Mouse (Mus musculus) heart, embryonic 11.5 days (tissue): ENCODE results near the gene Setd5. TPM values are rescaled to one million over a fixed set of nuclear protein-coding genes. Genes with fewer than 3 reads are reported as not detected.

Experiments used
- ATAC-seq: fragments of 200-750 bp; cut with Nextera tagmentation; replicated peaks from 2 replicates; pipeline ENCODE4 v1.8.0; 2017; ENCODE audit warnings: moderate library complexity; ENCODE audit not compliant: insufficient number of reproducible peaks, low FRiP score, low TSS enrichment
- H3K27ac ChIP-seq: fragments of 300-500 bp; sonication (generic); 2 replicates; pipeline ENCODE4 v1.5.1; 2014; ENCODE audit warnings: mild to moderate bottlenecking, low read depth, low read length
- H3K27me3 ChIP-seq: fragments of 300-500 bp; sonication (generic); 2 replicates; pipeline ENCODE4 v1.6.1; 2014; ENCODE audit warnings: mild to moderate bottlenecking, low read length, mixed read lengths; ENCODE audit not compliant: control insufficient read depth, insufficient read depth
- H3K36me3 ChIP-seq: fragments of 300-500 bp; sonication (generic); 2 replicates; pipeline ENCODE4 v1.6.1; 2014; ENCODE audit warnings: mild to moderate bottlenecking, low read length, moderate library complexity, mixed read lengths; ENCODE audit not compliant: control insufficient read depth, insufficient read depth
- H3K4me1 ChIP-seq: fragments of 300-500 bp; sonication (generic); 2 replicates; pipeline ENCODE4 v1.6.1; 2014; ENCODE audit warnings: low read length; ENCODE audit not compliant: control insufficient read depth, insufficient read depth
- H3K4me2 ChIP-seq: fragments of 300-500 bp; sonication (generic); 2 replicates; pipeline ENCODE4 v1.6.1; 2014; ENCODE audit warnings: mild to moderate bottlenecking, moderate library complexity
- H3K4me3 ChIP-seq: fragments of 300-500 bp; sonication (generic); 2 replicates; pipeline ENCODE4 v1.5.1; 2014; ENCODE audit warnings: low read depth, low read length
- H3K9ac ChIP-seq: fragments of 300-500 bp; sonication (generic); 2 replicates; pipeline ENCODE4 v1.6.1; 2014; ENCODE audit warnings: mild to moderate bottlenecking, low read depth, low read length, moderate library complexity
- H3K9me3 ChIP-seq: fragments of 300-500 bp; sonication (generic); replicated peaks from 2 replicates; pipeline ENCODE4 v1.6.1; 2016; ENCODE audit warnings: low read length; ENCODE audit not compliant: control insufficient read depth
- WGBS: fragments of 180-500 bp; shearing (Covaris S2); extraction: QIAGEN DNeasy Blood & Tissue Kit; methylation state at CpG from one replicate; pipeline ENCODE4 v1.1.7; 2014; ENCODE audit not compliant: insufficient replicate concordance; 5-methylcytosine and 5-hydroxymethylcytosine counted together
- polyA plus RNA-seq: library from polyadenylated mRNA; unstranded; fragments of >200 nt; fragmentation: Nextera tagmentation; extraction: Ambion mirVana; gene quantifications from 2 replicates; pipeline ENCODE4 v1.2.1, GENCODE M21; 2014

Setd5 gene
- polyA plus RNA-seq, 1 experiment from 2014 or later, result 86.9 TPM

GRCm38 (mm10) chr6:113084590-113084989 is 7.4 kb downstream of the Setd5 start:
- H3K4me1 ChIP-seq, result peaks cover 21% of the 10 kb centered on the region
- ATAC-seq, result no peak
- H3K9ac ChIP-seq, result no peak overlapping the region
- no peak overlapping the region for H3K27ac ChIP-seq
- no peak overlapping the region for H3K4me3 ChIP-seq
- H3K27me3 ChIP-seq, result no peaks in the 10 kb centered on the region
- no peaks in the 10 kb centered on the region for H3K36me3 ChIP-seq
- WGBS, result 70% methylated on average over 4 of the region's 4 CpGs
- H3K4me2 ChIP-seq, result no peak overlapping the region
- no peaks in the 10 kb centered on the region for H3K9me3 ChIP-seq

- H3K27me3 ChIP-seq, result no peaks in the 10 kb centered on the region
- no peaks in the 10 kb centered on the region for H3K36me3 ChIP-seq
- H3K4me1 ChIP-seq, result 0 out of 2 replicates have a peak, but pooled peaks cover 2% of the 10 kb centered on the region
- H3K9me3 ChIP-seq, result no peaks in the 10 kb centered on the region
- no peak overlapping the region for H3K4me3 ChIP-seq
- H3K27ac ChIP-seq, result no peak overlapping the region
- ATAC-seq, result no peak
- 86% methylated on average over 3 of the region's 3 CpGs for WGBS
- H3K9ac ChIP-seq, result no peak overlapping the region
- no peak overlapping the region for H3K4me2 ChIP-seq
These were observed 16.0 kb downstream of the Setd5 start for GRCm38 (mm10) chr6:113093206-113093605.

- H3K9me3 ChIP-seq, result no peaks in the 10 kb centered on the region
- H3K4me2 ChIP-seq, result no peak overlapping the region
- no peak overlapping the region for H3K27ac ChIP-seq
- no peak for ATAC-seq
- H3K27me3 ChIP-seq, result no peaks in the 10 kb centered on the region
- no peak overlapping the region for H3K9ac ChIP-seq
- H3K4me1 ChIP-seq, result peaks cover 8% of the 10 kb centered on the region
- H3K4me3 ChIP-seq, result no peak overlapping the region
- H3K36me3 ChIP-seq, result no peaks in the 10 kb centered on the region
- 100% methylated on average over 1 of the region's 1 CpGs for WGBS
These were observed 18.4 kb downstream of the Setd5 start for GRCm38 (mm10) chr6:113095547-113095946.

- no peaks in the 10 kb centered on the region for H3K27me3 ChIP-seq
- no peak overlapping the region for H3K4me2 ChIP-seq
- no peaks in the 10 kb centered on the region for H3K36me3 ChIP-seq
- H3K9ac ChIP-seq, result no peak overlapping the region
- no peaks in the 10 kb centered on the region for H3K9me3 ChIP-seq
- H3K4me1 ChIP-seq, result peaks cover 8% of the 10 kb centered on the region
- no peak for ATAC-seq
- WGBS, result 79% methylated on average over 5 of the region's 5 CpGs
- no peak overlapping the region for H3K27ac ChIP-seq
- no peak overlapping the region for H3K4me3 ChIP-seq
These were observed 20.5 kb downstream of the Setd5 start for GRCm38 (mm10) chr6:113097662-113098061.

- WGBS, result 36% methylated on average over 5 of the region's 5 CpGs
- ATAC-seq, result no peak; the same call in 1 of the 2 replicates
- Histone ChIP-seq H3K36me3 (no peaks in the 10 kb centered on the region), H3K4me2 (no peak overlapping the region), H3K27me3 (no peaks in the 10 kb centered on the region), H3K4me3 (no peak overlapping the region), H3K9ac (no peak overlapping the region), H3K9me3 (no peaks in the 10 kb centered on the region), H3K27ac (peak overlapping the region; percentile 68), H3K4me1 (peaks cover 8% of the 10 kb centered on the region)
These were observed 22.6 kb downstream of the Setd5 start for GRCm38 (mm10) chr6:113099640-113100289.

GRCm38 (mm10) chr6:113102541-113102940 is 25.4 kb downstream of the Setd5 start:
- Histone ChIP-seq H3K9me3 (no peaks in the 10 kb centered on the region), H3K27me3 (no peaks in the 10 kb centered on the region), H3K9ac (no peak overlapping the region), H3K4me2 (no peak overlapping the region), H3K36me3 (no peaks in the 10 kb centered on the region), H3K4me3 (no peak overlapping the region), H3K27ac (no peak overlapping the region), H3K4me1 (peaks cover 6% of the 10 kb centered on the region)
- WGBS, result 91% methylated on average over 4 of the region's 4 CpGs
- no peak for ATAC-seq

GRCm38 (mm10) chr6:113103765-113104164 is 26.6 kb downstream of the Setd5 start:
- Histone ChIP-seq H3K4me2 (no peak overlapping the region), H3K4me3 (no peak overlapping the region), H3K36me3 (no peaks in the 10 kb centered on the region), H3K27ac (no peak overlapping the region), H3K9me3 (no peaks in the 10 kb centered on the region), H3K4me1 (peaks cover 6% of the 10 kb centered on the region), H3K9ac (no peak overlapping the region), H3K27me3 (no peaks in the 10 kb centered on the region)
- ATAC-seq, result no peak

- H3K9ac ChIP-seq, result no peak overlapping the region
- H3K27ac ChIP-seq, result no peak overlapping the region
- no peaks in the 10 kb centered on the region for H3K9me3 ChIP-seq
- no peaks in the 10 kb centered on the region for H3K27me3 ChIP-seq
- H3K4me2 ChIP-seq, result no peak overlapping the region
- no peak for ATAC-seq
- 94% methylated on average over 3 of the region's 3 CpGs for WGBS
- H3K4me3 ChIP-seq, result no peak overlapping the region
- peaks cover 13% of the 10 kb centered on the region; the same call in 1 of the 2 replicates for H3K36me3 ChIP-seq
- H3K4me1 ChIP-seq, result no peaks in the 10 kb centered on the region
These were observed 32.2 kb downstream of the Setd5 start for GRCm38 (mm10) chr6:113109378-113109777.

GRCm38 (mm10) chr6:113109956-113110355 is 32.8 kb downstream of the Setd5 start:
- H3K36me3 ChIP-seq, result peaks cover 16% of the 10 kb centered on the region; the same call in 1 of the 2 replicates
- H3K27ac ChIP-seq, result no peak overlapping the region
- H3K4me3 ChIP-seq, result no peak overlapping the region
- no peak overlapping the region for H3K4me2 ChIP-seq
- H3K4me1 ChIP-seq, result no peaks in the 10 kb centered on the region
- H3K9me3 ChIP-seq, result no peaks in the 10 kb centered on the region
- WGBS, result 85% methylated on average over 7 of the region's 7 CpGs
- no peak overlapping the region for H3K9ac ChIP-seq
- ATAC-seq, result no peak
- no peaks in the 10 kb centered on the region for H3K27me3 ChIP-seq
